ENCODE assay signal across 18 mouse cellular contexts in the genomic region with DNA sequence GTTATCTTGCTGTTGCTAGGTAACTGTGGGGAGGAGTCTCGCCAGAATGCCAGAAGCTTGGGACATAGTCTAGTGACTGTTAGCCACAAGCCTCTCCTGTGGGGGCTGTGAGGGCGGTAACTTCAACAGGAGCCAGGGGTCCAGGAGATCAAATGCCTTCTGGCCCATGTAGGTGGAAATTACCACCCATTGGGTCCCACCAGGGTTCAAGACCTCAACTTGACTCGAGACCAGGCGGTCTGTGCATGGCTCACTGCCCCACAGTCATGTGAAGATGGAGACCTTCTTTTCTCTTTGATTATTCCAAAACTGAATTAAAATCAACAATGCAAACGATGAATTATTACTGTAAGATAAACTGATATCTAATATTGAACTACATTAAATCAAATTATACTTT.
"Had no signal": no experiment of that assay in that cellular context is flagged by ENCODE, and none has a peak within 500 bp of the region (broad histone marks: within the 10 kb centered on the region; RNA-seq: fewer than 3 reads in every experiment).

No protein-coding gene starts in this region.

- H3K9ac ChIP-seq: liver, postnatal 0 days; lung, embryonic 15.5 days; midbrain, embryonic 13.5 days; midbrain, embryonic 15.5 days; neural tube, embryonic 12.5 days; stomach, embryonic 15.5 days had no signal

- H3K27ac ChIP-seq: lung, embryonic 15.5 days; macrophage; midbrain, embryonic 13.5 days; midbrain, embryonic 15.5 days; neural tube, embryonic 12.5 days; stomach, embryonic 15.5 days; stomach, postnatal 0 days had no signal

- H3K27me3 ChIP-seq: lung, embryonic 15.5 days; megakaryocyte, embryonic 14.5 days; midbrain, embryonic 13.5 days; midbrain, embryonic 15.5 days; neural tube, embryonic 12.5 days; stomach, embryonic 15.5 days had no signal

- H3K4me2 ChIP-seq: lung, embryonic 15.5 days; midbrain, embryonic 11.5 days; midbrain, embryonic 13.5 days; midbrain, embryonic 15.5 days; neural tube, embryonic 12.5 days; stomach, embryonic 15.5 days had no signal

- H3K4me3 ChIP-seq: lung, embryonic 15.5 days; megakaryocyte, embryonic 14.5 days; midbrain, embryonic 13.5 days; midbrain, embryonic 15.5 days; neural tube, embryonic 12.5 days; stomach, embryonic 15.5 days had no signal

- DNase-seq: liver, postnatal 0 days; lung, adult 2 months; lung, postnatal 14 days; lung, postnatal 36 days; right cerebral cortex, postnatal 14 days; thymus, adult 2 months; thymus, postnatal 25 days; thymus, postnatal 4 days had no signal

- H3K4me1 ChIP-seq: lung, embryonic 15.5 days; megakaryocyte, embryonic 14.5 days; midbrain, embryonic 15.5 days; stomach, embryonic 15.5 days had no signal

- H3K36me3 ChIP-seq: lung, embryonic 15.5 days; midbrain, embryonic 13.5 days; midbrain, embryonic 15.5 days; neural tube, embryonic 12.5 days; stomach, embryonic 15.5 days had no signal

- H3K9me3 ChIP-seq: lung, embryonic 15.5 days; midbrain, embryonic 13.5 days; midbrain, embryonic 15.5 days; neural tube, embryonic 12.5 days; stomach, embryonic 15.5 days had no signal

- ATAC-seq: liver, postnatal 0 days; lung, postnatal 0 days; midbrain, embryonic 13.5 days; midbrain, embryonic 15.5 days had no signal
